Mouse (Mus musculus): ENCODE results near the gene Clrn3. TPM values are rescaled to one million over a fixed set of nuclear protein-coding genes. Genes with fewer than 3 reads are reported as not detected.
A peak's percentile ranks its signal among the peaks of the same experiment; 100 is the strongest.

Clrn3 gene
- polyA plus RNA-seq, 1 experiment from 2014 or later, result not detected

GRCm38 (mm10) chr7:135477256-135477655, 51.2 kb downstream of the Clrn3 start:
- no peaks in the 10 kb centered on the region for H3K9me3 ChIP-seq (replicated peaks; ENCODE audit: control insufficient read depth, low read length)
- no peak for DNase-seq (ENCODE audit: low spot score)
- no peak overlapping the region for H3K27ac ChIP-seq (ENCODE audit: low read depth, low read length)
- H3K27me3 ChIP-seq (replicated peaks; ENCODE audit: control insufficient read depth, insufficient read depth, low read length), result no peaks in the 10 kb centered on the region
- H3K4me2 ChIP-seq (ENCODE audit: low read length), result no peak overlapping the region
- H3K36me3 ChIP-seq (ENCODE audit: control insufficient read depth, insufficient read depth, low read length), result no peaks in the 10 kb centered on the region
- 68% methylated on average over 5 of the region's 5 CpGs for WGBS
- peaks cover 8% of the 10 kb centered on the region; the same call in 1 of the 2 replicates for H3K4me1 ChIP-seq (ENCODE audit: control insufficient read depth, insufficient read depth, low read length)
- no peak overlapping the region for H3K9ac ChIP-seq (ENCODE audit: low read length)
- no peak overlapping the region for H3K4me3 ChIP-seq (ENCODE audit: low read depth, low read length)
- ATAC-seq, result no peak

- H3K4me1 ChIP-seq (ENCODE audit: control insufficient read depth, insufficient read depth, low read length), result peaks cover 8% of the 10 kb centered on the region; the same call in 1 of the 2 replicates
- no peak overlapping the region for H3K27ac ChIP-seq (ENCODE audit: low read depth, low read length)
- H3K4me3 ChIP-seq (ENCODE audit: low read depth, low read length), result no peak overlapping the region
- no peak overlapping the region for H3K4me2 ChIP-seq (ENCODE audit: low read length)
- DNase-seq (ENCODE audit: low spot score), result no peak
- no peaks in the 10 kb centered on the region for H3K27me3 ChIP-seq (replicated peaks; ENCODE audit: control insufficient read depth, insufficient read depth, low read length)
- 69% methylated on average over 8 of the region's 8 CpGs for WGBS
- H3K9me3 ChIP-seq (replicated peaks; ENCODE audit: control insufficient read depth, low read length), result no peaks in the 10 kb centered on the region
- no peak overlapping the region for H3K9ac ChIP-seq (ENCODE audit: low read length)
- ATAC-seq, result no peak
- H3K36me3 ChIP-seq (ENCODE audit: control insufficient read depth, insufficient read depth, low read length), result no peaks in the 10 kb centered on the region
Observed at GRCm38 (mm10) chr7:135475981-135476380, 52.5 kb downstream of the Clrn3 start.

GRCm38 (mm10) chr7:135470319-135470718, 58.1 kb downstream of the Clrn3 start:
- Histone ChIP-seq H3K27ac (ENCODE audit: low read depth, low read length) (no peak overlapping the region), H3K4me1 (ENCODE audit: control insufficient read depth, insufficient read depth, low read length) (peaks cover 7% of the 10 kb centered on the region), H3K9ac (ENCODE audit: low read length) (no peak overlapping the region), H3K4me3 (ENCODE audit: low read depth, low read length) (no peak overlapping the region), H3K4me2 (ENCODE audit: low read length) (no peak overlapping the region), H3K9me3 (replicated peaks; ENCODE audit: control insufficient read depth, low read length) (no peaks in the 10 kb centered on the region), H3K36me3 (ENCODE audit: control insufficient read depth, insufficient read depth, low read length) (no peaks in the 10 kb centered on the region), H3K27me3 (replicated peaks; ENCODE audit: control insufficient read depth, insufficient read depth, low read length) (no peaks in the 10 kb centered on the region)
- DNase-seq (ENCODE audit: low spot score) (no peak), ATAC-seq (no peak)
- WGBS, result 90% methylated on average over 5 of the region's 5 CpGs

GRCm38 (mm10) chr7:135468631-135469030, 59.8 kb downstream of the Clrn3 start:
- Histone ChIP-seq H3K4me1 (ENCODE audit: control insufficient read depth, insufficient read depth, low read length) (peaks cover 9% of the 10 kb centered on the region), H3K27me3 (replicated peaks; ENCODE audit: control insufficient read depth, insufficient read depth, low read length) (no peaks in the 10 kb centered on the region), H3K4me3 (ENCODE audit: low read depth, low read length) (no peak overlapping the region), H3K9ac (ENCODE audit: low read length) (no peak overlapping the region), H3K4me2 (ENCODE audit: low read length) (no peak overlapping the region), H3K36me3 (ENCODE audit: control insufficient read depth, insufficient read depth, low read length) (no peaks in the 10 kb centered on the region), H3K9me3 (replicated peaks; ENCODE audit: control insufficient read depth, low read length) (no peaks in the 10 kb centered on the region), H3K27ac (ENCODE audit: low read depth, low read length) (no peak overlapping the region)
- no peak for DNase-seq (ENCODE audit: low spot score)
- WGBS, result 61% methylated on average over 7 of the region's 7 CpGs
- no peak for ATAC-seq

- Histone ChIP-seq H3K4me3 (ENCODE audit: low read depth, low read length) (peak overlapping the region; percentile 5; the same call in 1 of the 2 replicates), H3K27ac (ENCODE audit: low read depth, low read length) (no peak overlapping the region), H3K36me3 (ENCODE audit: control insufficient read depth, insufficient read depth, low read length) (no peaks in the 10 kb centered on the region), H3K27me3 (replicated peaks; ENCODE audit: control insufficient read depth, insufficient read depth, low read length) (no peaks in the 10 kb centered on the region), H3K4me2 (ENCODE audit: low read length) (peak overlapping the region; percentile 42), H3K4me1 (ENCODE audit: control insufficient read depth, insufficient read depth, low read length) (peaks cover 9% of the 10 kb centered on the region), H3K9me3 (replicated peaks; ENCODE audit: control insufficient read depth, low read length) (no peaks in the 10 kb centered on the region), H3K9ac (ENCODE audit: low read length) (peak overlapping the region; percentile 55)
- DNase-seq (ENCODE audit: low spot score), result peak; percentile 59
- 1% methylated on average over 12 of the region's 12 CpGs for WGBS
- peak; percentile 62 for ATAC-seq
Observed at GRCm38 (mm10) chr7:135465293-135465692, 63.2 kb downstream of the Clrn3 start.

GRCm38 (mm10) chr7:135464689-135465259, 63.7 kb downstream of the Clrn3 start:
- no peak overlapping the region for H3K9ac ChIP-seq (ENCODE audit: low read length)
- WGBS, result 44% methylated on average over 3 of the region's 3 CpGs

More at GRCm38 (mm10) chr7:135464689-135465259, 63.7 kb downstream of the Clrn3 start:
- H3K9me3 ChIP-seq (replicated peaks; ENCODE audit: control insufficient read depth, low read length), result no peaks in the 10 kb centered on the region
- ATAC-seq (peak; percentile 76), DNase-seq (ENCODE audit: low spot score) (peak; percentile 86)
- H3K4me1 ChIP-seq (ENCODE audit: control insufficient read depth, insufficient read depth, low read length), result peaks cover 9% of the 10 kb centered on the region
- no peak overlapping the region; the same call in 1 of the 2 replicates for H3K4me2 ChIP-seq (ENCODE audit: low read length)
- H3K27me3 ChIP-seq (replicated peaks; ENCODE audit: control insufficient read depth, insufficient read depth, low read length), result no peaks in the 10 kb centered on the region
- no peak overlapping the region for H3K4me3 ChIP-seq (ENCODE audit: low read depth, low read length)
- H3K36me3 ChIP-seq (ENCODE audit: control insufficient read depth, insufficient read depth, low read length), result no peaks in the 10 kb centered on the region
- H3K27ac ChIP-seq (ENCODE audit: low read depth, low read length), result 0 out of 2 replicates have a peak overlapping the region, but pooled peaks have one; percentile 39

MicroRNA genes within 50 kb of the gene (microRNA counts, 519-probe panel; counts per million panel counts)
- not detected for microRNA mmu-miR-1962

Small RNAs within 50 kb of the gene (microRNA-seq; reads per million reads assigned to microRNA genes)
- gene Mir1962, result not detected

Other genes with a start within 250 kb of the Clrn3 start
- gene Foxi2, start 118.3 kb downstream of the Clrn3 start, polyA plus RNA-seq (2014; fragmentation: Nextera tagmentation; extraction: Ambion mirVana), result not detected in 2 replicates
- gene Ptpre, start 8.8 kb upstream of the Clrn3 start, polyA plus RNA-seq (2014; fragmentation: Nextera tagmentation; extraction: Ambion mirVana), result 1.9 and 2.5 TPM in 2 replicates
- gene Mki67, start 187.7 kb upstream of the Clrn3 start, polyA plus RNA-seq (2014; fragmentation: Nextera tagmentation; extraction: Ambion mirVana), result 22.9 and 28.8 TPM in 2 replicates

Measured in forebrain, embryonic 14.5 days (tissue).